Mouse (Mus musculus) hematopoietic stem cell, adult 5-6 weeks (primary cell): ENCODE data around the gene Extl1. TPM values are rescaled to one million over a fixed set of nuclear protein-coding genes. Genes with fewer than 3 reads are reported as not detected.
"Not testable (repeated sequence)": the region's sequence is repeated elsewhere in the genome, so short reads cannot be mapped to it uniquely, and the experiment has no call there.

Experiments
- ATAC-seq, 2 experiments: fragments of 125-278 bp in 1 of 2; replicated peaks in 1 of 2; 2 replicates each; pipeline ENCODE4 v1.8.0; 2016 to 2017; ENCODE audit warnings: inconsistent platforms in 2 of 2, mild to moderate bottlenecking in 2 of 2, moderate number of reproducible peaks in 2 of 2, low read depth in 1 of 2, moderate TSS enrichment in 1 of 2; ENCODE audit not compliant: low FRiP score in 2 of 2, poor library complexity in 2 of 2, severe bottlenecking in 2 of 2, insufficient read depth in 1 of 2, low TSS enrichment in 1 of 2
- total RNA-seq: library from RNA; stranded (forward); fragments of 172-1452, 232-1000 nt; gene quantifications from 2 replicates; pipeline ENCODE4 v1.2.3, GENCODE M21; 2017

Gene Extl1
- total RNA-seq, 1 experiment from 2014 or later, result 0.20 TPM

- ATAC-seq, result peak; percentile 15 to 32; a peak in 3 of 4 replicates
Observed at GRCm38 (mm10) chr4:134342213-134342779, 41.4 kb downstream of the Extl1 start.

- ATAC-seq, result not testable (repeated sequence)
Observed at GRCm38 (mm10) chr4:134341231-134341630, 42.4 kb downstream of the Extl1 start.

GRCm38 (mm10) chr4:134330281-134330680, 53.4 kb downstream of the Extl1 start:
- no peak for ATAC-seq

GRCm38 (mm10) chr4:134328832-134329231, 54.8 kb downstream of the Extl1 start:
- no peak for ATAC-seq

GRCm38 (mm10) chr4:134328151-134328550, 55.5 kb downstream of the Extl1 start:
- no peak for ATAC-seq

GRCm38 (mm10) chr4:134326859-134327530, 56.7 kb downstream of the Extl1 start:
- no peak for ATAC-seq

- ATAC-seq, result no peak
Observed at GRCm38 (mm10) chr4:134324655-134325054, 59.0 kb downstream of the Extl1 start.

- ATAC-seq, result no peak
Observed at GRCm38 (mm10) chr4:134321524-134321923, 62.1 kb downstream of the Extl1 start.

- no peak for ATAC-seq
Observed at GRCm38 (mm10) chr4:134319674-134320073, 64.0 kb downstream of the Extl1 start.

- no peak for ATAC-seq
Observed at GRCm38 (mm10) chr4:134319074-134319473, 64.6 kb downstream of the Extl1 start.

GRCm38 (mm10) chr4:134316390-134316789, 67.3 kb downstream of the Extl1 start:
- no peak; a peak in 2 of 4 replicates for ATAC-seq

GRCm38 (mm10) chr4:134315470-134315869, 68.2 kb downstream of the Extl1 start:
- ATAC-seq, result no peak

GRCm38 (mm10) chr4:134314876-134315275, 68.8 kb downstream of the Extl1 start, which contains the start of gene Trim63:
TSS of gene Trim63 (plus strand) at chr4:134315120.
- ATAC-seq, result no peak

GRCm38 (mm10) chr4:134314081-134314655, 69.5 kb downstream of the Extl1 start:
- ATAC-seq, result no peak

GRCm38 (mm10) chr4:134312901-134313300, 70.7 kb downstream of the Extl1 start:
- ATAC-seq, result no peak

GRCm38 (mm10) chr4:134312341-134312740, 71.3 kb downstream of the Extl1 start:
- ATAC-seq, result no peak

- ATAC-seq, result no peak
Observed at GRCm38 (mm10) chr4:134311784-134312183, 71.9 kb downstream of the Extl1 start.

- no peak for ATAC-seq
Observed at GRCm38 (mm10) chr4:134310656-134311055, 73.0 kb downstream of the Extl1 start.

GRCm38 (mm10) chr4:134310106-134310505, 73.5 kb downstream of the Extl1 start:
- ATAC-seq, result no peak
